Comparison of ENCODE assay signal across 8 mouse cellular contexts in genomic region chr16:49799597-49800561, GRCm38 (mm10). TPM values are rescaled to one million over a fixed set of nuclear protein-coding genes. Genes with fewer than 3 reads are reported as not detected.
A peak's percentile ranks its signal among the peaks of the same experiment; 100 is the strongest.
DNase-seq lines count a peak whose midpoint lies in the region; ATAC-seq and TF ChIP-seq lines count a peak whose summit lies in the region.

Gene Cd47, plus strand, starts transcription at chr16:49800533.

- no peak within 1 kb of the TSS for H3K4me2 ChIP-seq in CH12.LX (ENCODE audit: insufficient read depth, low read depth, poor library complexity, severe bottlenecking)
- H3K4me2 ChIP-seq in intestine, embryonic 14.5 days (ENCODE audit: low read length) = no peak within 1 kb of the TSS
- H3K4me2 ChIP-seq in limb, embryonic 12.5 days = no peak within 1 kb of the TSS
- no peak within 1 kb of the TSS for H3K4me2 ChIP-seq in midbrain, embryonic 15.5 days

- no peak within 1 kb of the TSS for H3K9ac ChIP-seq in CH12.LX (ENCODE audit: insufficient read depth, low read depth)
- H3K9ac ChIP-seq in intestine, embryonic 14.5 days (ENCODE audit: low read length) = no peak within 1 kb of the TSS
- H3K9ac ChIP-seq in limb, embryonic 12.5 days (replicated peaks) = no peak within 1 kb of the TSS
- no peak within 1 kb of the TSS for H3K9ac ChIP-seq in midbrain, embryonic 15.5 days

- TF ChIP-seq RAD21 in CH12.LX (IDR thresholded peaks at IDR 0.05; ENCODE audit: low read depth, low read length) = no peak

- H3K36me3 ChIP-seq in CH12.LX (replicated peaks in 1 of 2; ENCODE audit: control insufficient read depth in 1 of 2, insufficient read depth in 1 of 2, low read length in 1 of 2) = no peaks in the 10 kb centered on the region
- H3K36me3 ChIP-seq in intestine, embryonic 14.5 days (ENCODE audit: control insufficient read depth, insufficient read depth, low read length) = no peaks in the 10 kb centered on the region
- no peaks in the 10 kb centered on the region for H3K36me3 ChIP-seq in limb, embryonic 12.5 days
- no peaks in the 10 kb centered on the region for H3K36me3 ChIP-seq in midbrain, embryonic 15.5 days (replicated peaks)

- no peak within 1 kb of the TSS for H3K27ac ChIP-seq in CH12.LX (ENCODE audit: insufficient read depth, low read depth)
- no peak within 1 kb of the TSS for H3K27ac ChIP-seq in intestine, embryonic 14.5 days (ENCODE audit: low read depth)
- no peak within 1 kb of the TSS for H3K27ac ChIP-seq in limb, embryonic 12.5 days
- H3K27ac ChIP-seq in midbrain, embryonic 15.5 days = no peak within 1 kb of the TSS

- DNase-seq in CH12.LX (ENCODE audit: extremely low read depth) = peak; percentile 63
- peak; percentile 88 for DNase-seq in c-Kit-negative CD71-positive TER-119-positive erythroid progenitor cells, embryonic 14.5 days (ENCODE audit: low read depth, low spot score)
- no peak for DNase-seq in gonadal fat pad, adult 2 months (ENCODE audit: low read depth)
- no peak for DNase-seq in intestine, embryonic 14.5 days (ENCODE audit: low spot score)
- peak; percentile 52 for DNase-seq in thymus, postnatal 4 days
- DNase-seq in urinary bladder, adult 18-20 months (ENCODE audit: low spot score in 2 of 2) = no peak

- TF ChIP-seq EP300 in CH12.LX (IDR thresholded peaks at IDR 0.05; ENCODE audit: low read length) = peak; percentile 9; the same call in 1 of the 2 replicates

- in situ Hi-C loops in CH12.LX (cut with MboI; ENCODE audit: low pct_ligation_motif_present, low pct_unique_long_range_greater_than_20kb, low sequenced_read_pairs) = no loop called here

- TF ChIP-seq POLR2A in CH12.LX (IDR thresholded peaks at IDR 0.05; ENCODE audit: low read depth, low read length) = no peak

- dilution Hi-C loops in CH12.LX (cut with MboI; ENCODE audit: extremely low pct_ligation_motif_present, extremely low pct_unique_long_range_greater_than_20kb, low sequenced_read_pairs) = no loop called here

- no peaks in the 10 kb centered on the region for H3K9me3 ChIP-seq in CH12.LX (replicated peaks; ENCODE audit: low read length)
- no peaks in the 10 kb centered on the region for H3K9me3 ChIP-seq in intestine, embryonic 14.5 days (ENCODE audit: control insufficient read depth, low read length)
- no peaks in the 10 kb centered on the region for H3K9me3 ChIP-seq in limb, embryonic 12.5 days
- no peaks in the 10 kb centered on the region for H3K9me3 ChIP-seq in midbrain, embryonic 15.5 days

- WGBS in intestine, embryonic 14.5 days = 86% methylated on average over 10 of the region's 10 CpGs
- WGBS in limb, embryonic 12.5 days = 82% methylated on average over 10 of the region's 10 CpGs
- WGBS in midbrain, embryonic 15.5 days = 86% methylated on average over 10 of the region's 10 CpGs

- no peak for TF ChIP-seq CTCF in CH12.LX (conservative IDR thresholded peaks at IDR 0.05 in 1 of 2, IDR thresholded peaks at IDR 0.05 in 1 of 2; ENCODE audit: low read depth in 2 of 2, low read length in 2 of 2)

- H3K4me3 ChIP-seq in CH12.LX (replicated peaks in 1 of 3; ENCODE audit: low read depth in 2 of 3, low read length in 2 of 3, poor library complexity in 1 of 3) = no peak within 1 kb of the TSS
- H3K4me3 ChIP-seq in intestine, embryonic 14.5 days (ENCODE audit: low read depth, low read length) = no peak within 1 kb of the TSS
- no peak within 1 kb of the TSS for H3K4me3 ChIP-seq in limb, embryonic 12.5 days (replicated peaks)
- no peak within 1 kb of the TSS for H3K4me3 ChIP-seq in midbrain, embryonic 15.5 days

- H3K27me3 ChIP-seq in CH12.LX (replicated peaks) = no peaks in the 10 kb centered on the region
- H3K27me3 ChIP-seq in intestine, embryonic 14.5 days (replicated peaks; ENCODE audit: control insufficient read depth, insufficient read depth, low read length) = no peaks in the 10 kb centered on the region
- H3K27me3 ChIP-seq in limb, embryonic 12.5 days = peaks cover 3% of the 10 kb centered on the region; the same call in 1 of the 2 replicates
- H3K27me3 ChIP-seq in midbrain, embryonic 15.5 days (replicated peaks) = no peaks in the 10 kb centered on the region

- H3K79me2 ChIP-seq in CH12.LX (replicated peaks; ENCODE audit: control insufficient read depth, extremely low read depth, insufficient read depth, poor library complexity, severe bottlenecking) = no peaks in the 10 kb centered on the region

- ATAC-seq in intestine, embryonic 14.5 days (replicated peaks; ENCODE audit: low FRiP score, low TSS enrichment, low read depth) = no peak
- no peak for ATAC-seq in limb, embryonic 12.5 days (ENCODE audit: insufficient number of reproducible peaks, insufficient read depth, low FRiP score, low TSS enrichment, low read depth)
- no peak; the same call in 1 of the 2 replicates for ATAC-seq in midbrain, embryonic 15.5 days (replicated peaks)

- H3K4me1 ChIP-seq in CH12.LX (ENCODE audit: control insufficient read depth in 1 of 2, insufficient read depth in 2 of 2) = peaks cover 27 to 51% of the 10 kb centered on the region in 2 experiments
- no peaks in the 10 kb centered on the region for H3K4me1 ChIP-seq in intestine, embryonic 14.5 days (replicated peaks; ENCODE audit: control insufficient read depth, insufficient read depth, low read length)
- H3K4me1 ChIP-seq in limb, embryonic 12.5 days (replicated peaks) = peaks cover 9% of the 10 kb centered on the region
- peaks cover 10% of the 10 kb centered on the region for H3K4me1 ChIP-seq in midbrain, embryonic 15.5 days

TF ChIP-seq in CH12.LX, 34 proteins besides CTCF, POLR2A, EP300 and RAD21:
- TF ChIP-seq ETS1 (conservative IDR thresholded peaks at IDR 0.05; ENCODE audit: low read depth, low read length) = peak; percentile 35; the same call in 1 of the 2 replicates
- TF ChIP-seq BHLHE40 (IDR thresholded peaks at IDR 0.05; ENCODE audit: low read depth, low read length) = no peak

RNA-seq across cellular contexts. Expression of gene Cd47, which starts in this region (rescaled TPM):
- total RNA-seq in CH12.LX (2012; rRNA removed) (111 and 142 TPM in 2 replicates), CH12.LX (2014; rRNA removed) (277 and 278 TPM in 2 replicates)
- polyA plus RNA-seq in CH12.LX (2012; ENCODE audit: insufficient read length, low read depth) = 102 and 109 TPM in 2 replicates
- 42.6 and 56.6 TPM in 2 replicates for polyA plus RNA-seq in gonadal fat pad, adult 2 months (2012; rRNA removed)
- polyA plus RNA-seq in intestine, embryonic 14.5 days (2014; fragmentation: Nextera tagmentation; extraction: Ambion mirVana) = 68.0 and 74.7 TPM in 2 replicates
- 40.0 TPM in 2 replicates for polyA plus RNA-seq in limb, embryonic 12.5 days (2016; fragmentation: Nextera tagmentation; extraction: Ambion mirVana)
- polyA plus RNA-seq in midbrain, embryonic 15.5 days (2015; fragmentation: Nextera tagmentation; extraction: Ambion mirVana) = 131 and 134 TPM in 2 replicates

Comparison
In these comparisons a context has a peak if more than half of its experiments do, and no peak if none do; other contexts are left out.
1. DNase-seq: peak in CH12.LX (single experiment), c-Kit-negative CD71-positive TER-119-positive erythroid progenitor cells, embryonic 14.5 days (single experiment) and thymus, postnatal 4 days (single experiment); none in gonadal fat pad, adult 2 months (single experiment), intestine, embryonic 14.5 days (single experiment) and urinary bladder, adult 18-20 months (0 of 2).